Mouse (Mus musculus) ES-E14 (cell line): ENCODE measurements around the gene Ociad2. TPM values are rescaled to one million over a fixed set of nuclear protein-coding genes. Genes with fewer than 3 reads are reported as not detected.

ENCODE experiments used
- DNase-seq: peaks from one replicate; pipeline ENCODE4 v3.0.0-alpha.2; 2013; ENCODE audit warnings: low read depth, low spot score
- H3K27ac ChIP-seq: 2 replicates; pipeline ENCODE4 v1.5.1; 2012; ENCODE audit warnings: low read depth, mild to moderate bottlenecking, low read length, moderate library complexity, mixed read lengths; ENCODE audit not compliant: poor library complexity, insufficient read depth, severe bottlenecking
- H3K36me3 ChIP-seq: 2 replicates; pipeline ENCODE4 v1.6.1; 2012; ENCODE audit warnings: mild to moderate bottlenecking, low read length, moderate library complexity, mixed read lengths; ENCODE audit not compliant: control insufficient read depth, poor library complexity, insufficient read depth, severe bottlenecking
- H3K4me1 ChIP-seq, 2 experiments: fragments of 150-350 bp in 1 of 2; sonication (generic) in 1 of 2; 2 replicates each; pipeline ENCODE4 v1.6.1; 2012; ENCODE audit warnings: low read length in 2 of 2, mild to moderate bottlenecking in 1 of 2, mixed read lengths in 1 of 2; ENCODE audit not compliant: control insufficient read depth in 2 of 2, insufficient read depth in 2 of 2, poor library complexity in 1 of 2
- H3K4me3 ChIP-seq, 2 experiments: fragments of 150-350 bp in 1 of 2; sonication (generic) in 1 of 2; 2 replicates each; pipeline ENCODE4 v1.5.1; 2012; ENCODE audit warnings: low read length in 2 of 2, low read depth in 1 of 2, mild to moderate bottlenecking in 1 of 2, mixed read lengths in 1 of 2; ENCODE audit not compliant: insufficient read depth in 1 of 2, poor library complexity in 1 of 2, severe bottlenecking in 1 of 2
- H3K9ac ChIP-seq: 2 replicates; pipeline ENCODE4 v1.6.1; 2012; ENCODE audit warnings: low read depth, mild to moderate bottlenecking, low read length, mixed read lengths; ENCODE audit not compliant: poor library complexity, insufficient read depth, severe bottlenecking
- H3K9me3 ChIP-seq: fragments of 150-350 bp; sonication (generic); 2 replicates; pipeline ENCODE4 v1.6.1; 2012; ENCODE audit warnings: low read depth, mild to moderate bottlenecking, low read length; ENCODE audit not compliant: control insufficient read depth, insufficient read depth
- CHD2 ChIP-seq: IDR thresholded peaks from 2 replicates; pipeline ENCODE4 v1.6.1; 2014; ENCODE audit warnings: mild to moderate bottlenecking, low read depth, low read length, inconsistent platforms
- HCFC1 ChIP-seq: IDR thresholded peaks from 2 replicates; pipeline ENCODE4 v1.6.1; 2012; ENCODE audit warnings: low read length, inconsistent platforms, borderline replicate concordance; ENCODE audit not compliant: insufficient read depth
- MAFK ChIP-seq: IDR thresholded peaks from 2 replicates; pipeline ENCODE4 v1.6.1; 2014; ENCODE audit warnings: mild to moderate bottlenecking, low read depth, low read length, inconsistent platforms; ENCODE audit not compliant: insufficient read depth
- ZC3H11A ChIP-seq: IDR thresholded peaks from 2 replicates; pipeline ENCODE4 v1.6.1; 2012; ENCODE audit warnings: low read depth, mild to moderate bottlenecking, inconsistent platforms, low read length, borderline replicate concordance
- ZNF384 ChIP-seq: IDR thresholded peaks from 2 replicates; pipeline ENCODE4 v1.6.1; 2012; ENCODE audit warnings: low read depth, low read length, inconsistent platforms
- in situ Hi-C, 2 experiments: fragments of 600-800 bp; cut with MboI; formaldehyde crosslinking; loops; one replicate each; pipeline ENCODE4 v1.15.1; 2025; ENCODE audit warnings: low sequenced_read_pairs in 2 of 2, inconsistent platforms in 1 of 2; ENCODE audit not compliant: unreplicated experiment in 2 of 2
- total RNA-seq: library from RNA; depleted of rRNA; stranded (reverse); fragments of 300-350 nt; gene quantifications from 2 replicates; pipeline ENCODE4 v1.2.3, GENCODE M21; 2012

Gene Ociad2
- total RNA-seq, 1 experiment: 5.2 TPM

GRCm38 (mm10) chr5:73381510-73381909, 40.7 kb upstream of the Ociad2 start:
- TF ChIP-seq ZC3H11A: no peak
- TF ChIP-seq CHD2: no peak
- no peak for TF ChIP-seq HCFC1
- no peak for TF ChIP-seq ZNF384
- TF ChIP-seq MAFK: no peak
- no peaks in the 10 kb centered on the region for H3K4me1 ChIP-seq

GRCm38 (mm10) chr5:73380829-73381228, 40.0 kb upstream of the Ociad2 start:
- TF ChIP-seq ZC3H11A: no peak
- TF ChIP-seq CHD2: no peak
- TF ChIP-seq ZNF384: no peak
- no peak for TF ChIP-seq MAFK
- TF ChIP-seq HCFC1: no peak
- Histone ChIP-seq H3K4me1 (peaks cover 0 to 2% of the 10 kb centered on the region in 2 experiments; a peak in 1 of 4 replicates), H3K27ac (no peak overlapping the region), H3K36me3 (no peaks in the 10 kb centered on the region), H3K9ac (no peak overlapping the region), H3K9me3 (no peaks in the 10 kb centered on the region), H3K4me3 (no peak overlapping the region)
- no peak for DNase-seq
- in situ Hi-C loops: loop anchor here (10.0 to 25.0 kb wide), 3 partner anchors 244 to 396 kb away; no protein-coding TSS in a partner anchor

More at GRCm38 (mm10) chr5:73381510-73381909, 40.7 kb upstream of the Ociad2 start:
- H3K9ac ChIP-seq: no peak overlapping the region
- in situ Hi-C loops: loop anchor here (10.0 to 25.0 kb wide), 3 partner anchors 244 to 397 kb away; no protein-coding TSS in a partner anchor
- H3K9me3 ChIP-seq: no peaks in the 10 kb centered on the region
- H3K4me3 ChIP-seq: no peak overlapping the region
- H3K36me3 ChIP-seq: no peaks in the 10 kb centered on the region
- H3K27ac ChIP-seq: no peak overlapping the region
- no peak for DNase-seq

- Histone ChIP-seq H3K27ac (no peak overlapping the region), H3K4me3 (no peak overlapping the region), H3K36me3 (no peaks in the 10 kb centered on the region), H3K9me3 (no peaks in the 10 kb centered on the region), H3K4me1 (peaks cover 0 to 2% of the 10 kb centered on the region in 2 experiments; a peak in 1 of 4 replicates), H3K9ac (no peak overlapping the region)
- TF ChIP-seq ZC3H11A (peak; percentile 82; the same call in 1 of the 2 replicates), CHD2 (no peak)
- in situ Hi-C loops: loop anchor here (10.0 to 25.0 kb wide), 4 partner anchors 243 to 395 kb away; no protein-coding TSS in a partner anchor
- DNase-seq: peak; percentile 75
Observed at GRCm38 (mm10) chr5:73379908-73380307, 39.1 kb upstream of the Ociad2 start.

- in situ Hi-C loops: loop anchor here (10.0 to 25.0 kb wide), 3 partner anchors 239 to 389 kb away; no protein-coding TSS in a partner anchor
- DNase-seq: no peak
Observed at GRCm38 (mm10) chr5:73376491-73376890, 35.7 kb upstream of the Ociad2 start.

More at GRCm38 (mm10) chr5:73376491-73376890, 35.7 kb upstream of the Ociad2 start:
- no peak for TF ChIP-seq CHD2
- TF ChIP-seq HCFC1: no peak
- no peak for TF ChIP-seq MAFK
- no peak for TF ChIP-seq ZC3H11A
- no peak for TF ChIP-seq ZNF384
- Histone ChIP-seq H3K36me3 (no peaks in the 10 kb centered on the region), H3K9ac (no peak overlapping the region), H3K27ac (no peak overlapping the region), H3K4me1 (peaks cover 0 to 2% of the 10 kb centered on the region in 2 experiments; a peak in 1 of 4 replicates), H3K9me3 (no peaks in the 10 kb centered on the region), H3K4me3 (no peak overlapping the region)
